Mouse (Mus musculus) brown adipose tissue, adult 24 weeks (tissue): Measurements from ENCODE around the gene Pld1. TPM values are rescaled to one million over a fixed set of nuclear protein-coding genes. Genes with fewer than 3 reads are reported as not detected.
"Not testable (repeated sequence)": the region's sequence is repeated elsewhere in the genome, so short reads cannot be mapped to it uniquely, and the experiment has no call there.

Source experiments
- H3K27ac ChIP-seq: fragments of 200-500 bp; replicated peaks from 2 replicates; pipeline ENCODE4 v1.5.1; 2012; ENCODE audit warnings: low read depth, mild to moderate bottlenecking, low read length
- H3K4me1 ChIP-seq: fragments of 200-500 bp; 2 replicates; pipeline ENCODE4 v1.6.1; 2012; ENCODE audit warnings: low read length, mixed read lengths; ENCODE audit not compliant: control insufficient read depth, insufficient read depth, insufficient read length
- H3K4me3 ChIP-seq: fragments of 200-500 bp; 2 replicates; pipeline ENCODE4 v1.5.1; 2012; ENCODE audit warnings: low read depth, mild to moderate bottlenecking, low read length, moderate library complexity; ENCODE audit not compliant: insufficient read depth
- polyA plus RNA-seq: library from polyadenylated mRNA; stranded (reverse); fragments of >200 nt; gene quantifications from 2 replicates; pipeline ENCODE4 v1.2.4, GENCODE M21; 2012; ENCODE audit not compliant: missing spikeins, insufficient read depth, insufficient read length

The Pld1 gene
- polyA plus RNA-seq, 1 experiment: 3.0 TPM

- H3K4me3 ChIP-seq: no peak overlapping the region
- H3K27ac ChIP-seq: no peak overlapping the region
- H3K4me1 ChIP-seq: no peaks in the 10 kb centered on the region
Observed at GRCm38 (mm10) chr3:27929219-27929618, 9.3 kb upstream of the Pld1 start.

GRCm38 (mm10) chr3:27932391-27932790, 6.1 kb upstream of the Pld1 start:
- Histone ChIP-seq H3K4me1 (no peaks in the 10 kb centered on the region), H3K27ac (no peak overlapping the region), H3K4me3 (no peak overlapping the region)

- Histone ChIP-seq H3K27ac (no peak overlapping the region), H3K4me1 (no peaks in the 10 kb centered on the region), H3K4me3 (no peak overlapping the region)
Observed at GRCm38 (mm10) chr3:27935644-27936043, 2.9 kb upstream of the Pld1 start.

- H3K4me3 ChIP-seq: no peak overlapping the region
- no peaks in the 10 kb centered on the region for H3K4me1 ChIP-seq
- no peak overlapping the region for H3K27ac ChIP-seq
Observed at GRCm38 (mm10) chr3:27936731-27937130, 1.8 kb upstream of the Pld1 start.

- no peak overlapping the region for H3K27ac ChIP-seq
- no peaks in the 10 kb centered on the region for H3K4me1 ChIP-seq
- H3K4me3 ChIP-seq: no peak overlapping the region
Observed at GRCm38 (mm10) chr3:27937144-27938110, 1.1 kb upstream of the Pld1 start.

- no peak overlapping the region for H3K4me3 ChIP-seq
- H3K27ac ChIP-seq: no peak overlapping the region
- H3K4me1 ChIP-seq: 0 out of 2 replicates have a peak, but pooled peaks cover 3% of the 10 kb centered on the region
Observed at GRCm38 (mm10) chr3:27941634-27942033, 3.1 kb downstream of the Pld1 start.

GRCm38 (mm10) chr3:27942991-27943390, 4.5 kb downstream of the Pld1 start:
- H3K4me3 ChIP-seq: no peak overlapping the region
- peak overlapping the region; percentile 64 for H3K27ac ChIP-seq
- H3K4me1 ChIP-seq: 0 out of 2 replicates have a peak, but pooled peaks cover 3% of the 10 kb centered on the region

GRCm38 (mm10) chr3:27945397-27945796, 6.9 kb downstream of the Pld1 start:
- H3K27ac ChIP-seq, H3K4me3 ChIP-seq, H3K4me1 ChIP-seq: not testable (repeated sequence)

- Histone ChIP-seq H3K4me1 (no peaks in the 10 kb centered on the region), H3K4me3 (no peak overlapping the region), H3K27ac (no peak overlapping the region)
Observed at GRCm38 (mm10) chr3:27949175-27949872, 10.8 kb downstream of the Pld1 start.

- no peak overlapping the region for H3K4me3 ChIP-seq
- no peak overlapping the region for H3K27ac ChIP-seq
- H3K4me1 ChIP-seq: no peaks in the 10 kb centered on the region
Observed at GRCm38 (mm10) chr3:27949873-27950250, 11.4 kb downstream of the Pld1 start.

GRCm38 (mm10) chr3:27950726-27951125, 12.2 kb downstream of the Pld1 start:
- H3K27ac ChIP-seq: no peak overlapping the region
- no peak overlapping the region for H3K4me3 ChIP-seq
- H3K4me1 ChIP-seq: no peaks in the 10 kb centered on the region

- Histone ChIP-seq H3K27ac (no peak overlapping the region), H3K4me3 (no peak overlapping the region)
Observed at GRCm38 (mm10) chr3:27951721-27952120, 13.2 kb downstream of the Pld1 start.

GRCm38 (mm10) chr3:27956006-27956405, 17.5 kb downstream of the Pld1 start:
- Histone ChIP-seq H3K4me1 (peaks cover 2% of the 10 kb centered on the region; the same call in 1 of the 2 replicates), H3K27ac (no peak overlapping the region), H3K4me3 (no peak overlapping the region)

More at GRCm38 (mm10) chr3:27951721-27952120, 13.2 kb downstream of the Pld1 start:
- peaks cover 1% of the 10 kb centered on the region; the same call in 1 of the 2 replicates for H3K4me1 ChIP-seq

- no peak overlapping the region for H3K4me3 ChIP-seq
- H3K27ac ChIP-seq: no peak overlapping the region
- H3K4me1 ChIP-seq: peaks cover 2% of the 10 kb centered on the region; the same call in 1 of the 2 replicates
Observed at GRCm38 (mm10) chr3:27959221-27959620, 20.7 kb downstream of the Pld1 start.

GRCm38 (mm10) chr3:27961162-27961561, 22.7 kb downstream of the Pld1 start:
- Histone ChIP-seq H3K4me3 (no peak overlapping the region), H3K27ac (no peak overlapping the region), H3K4me1 (peaks cover 2% of the 10 kb centered on the region; the same call in 1 of the 2 replicates)
